Mouse (Mus musculus): ENCODE results near the gene Kirrel3. TPM values are rescaled to one million over a fixed set of nuclear protein-coding genes. Genes with fewer than 3 reads are reported as not detected.

Kirrel3 gene
- polyA plus RNA-seq, 1 experiment from 2014 or later: 0.60 TPM

DNA sequence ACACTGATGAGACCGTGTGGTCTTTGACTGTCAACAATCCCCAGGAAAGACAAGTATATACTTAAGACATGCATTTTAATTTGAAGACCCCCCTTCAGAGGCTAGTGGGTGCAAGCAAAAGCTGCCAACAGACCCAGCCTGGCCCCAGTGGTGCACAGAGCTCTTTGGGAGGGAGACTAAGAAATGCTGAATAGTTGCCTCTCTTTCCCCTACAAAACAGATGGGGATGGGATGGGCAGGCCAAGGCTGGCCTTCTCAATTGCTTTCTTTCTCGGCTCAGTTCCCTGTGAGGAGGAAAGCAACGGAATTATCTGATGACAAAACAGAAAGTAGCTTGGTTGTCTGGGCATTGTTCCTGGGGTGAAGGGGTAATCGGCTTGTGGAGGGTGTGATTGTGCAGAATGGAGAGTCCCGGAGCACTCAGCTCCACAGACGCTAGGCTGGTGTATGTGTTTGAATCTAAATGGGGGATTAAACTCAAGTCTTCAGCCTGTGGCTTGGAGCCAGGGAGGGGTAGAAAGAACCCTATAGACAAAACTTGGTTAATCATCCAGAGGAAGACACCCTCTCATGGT, 268.9 kb downstream of the Kirrel3 start:
- ATAC-seq: no peak
- no peak overlapping the region for H3K27ac ChIP-seq (ENCODE audit: low read depth, low read length)
- no peaks in the 10 kb centered on the region for H3K9me3 ChIP-seq (ENCODE audit: control insufficient read depth)
- no peak for TF ChIP-seq CTCF (IDR thresholded peaks at IDR 0.05; ENCODE audit: low read depth)
- H3K9ac ChIP-seq (ENCODE audit: low read depth, low read length): no peak overlapping the region
- H3K27me3 ChIP-seq (replicated peaks; ENCODE audit: control insufficient read depth, insufficient read depth, low read length): no peaks in the 10 kb centered on the region
- no peak overlapping the region for H3K4me3 ChIP-seq (ENCODE audit: low read depth, low read length)
- no peak overlapping the region for H3K4me2 ChIP-seq (replicated peaks; ENCODE audit: low read depth)
- no peaks in the 10 kb centered on the region for H3K36me3 ChIP-seq (ENCODE audit: control insufficient read depth, insufficient read depth)
- 75% methylated on average over 6 of the region's 6 CpGs for WGBS
- no peaks in the 10 kb centered on the region for H3K4me1 ChIP-seq (replicated peaks; ENCODE audit: control insufficient read depth, insufficient read depth, low read length)

DNA sequence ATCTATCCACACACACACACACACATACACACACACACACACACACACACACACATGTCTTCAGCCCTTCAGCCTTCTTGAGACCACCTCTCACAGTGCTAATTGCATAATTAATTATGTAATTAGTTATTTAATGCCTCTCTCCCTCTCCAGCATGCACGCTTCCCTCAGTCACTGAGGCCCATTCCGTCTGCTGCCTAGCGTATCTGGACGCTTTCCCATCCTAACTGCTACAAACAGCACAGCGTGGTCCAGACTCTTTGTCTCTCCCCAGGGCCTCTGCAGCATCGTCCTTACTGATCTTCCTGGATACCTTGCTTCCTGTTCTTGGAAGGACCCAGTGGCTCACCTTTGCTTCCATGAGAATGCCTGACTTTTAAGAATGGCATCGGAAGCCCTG, 270.4 kb downstream of the Kirrel3 start:
- no peaks in the 10 kb centered on the region for H3K9me3 ChIP-seq (ENCODE audit: control insufficient read depth)
- H3K36me3 ChIP-seq (ENCODE audit: control insufficient read depth, insufficient read depth): no peaks in the 10 kb centered on the region
- H3K4me3 ChIP-seq (ENCODE audit: low read depth, low read length): no peak overlapping the region
- H3K4me1 ChIP-seq (replicated peaks; ENCODE audit: control insufficient read depth, insufficient read depth, low read length): no peaks in the 10 kb centered on the region
- H3K4me2 ChIP-seq (replicated peaks; ENCODE audit: low read depth): no peak overlapping the region
- H3K27ac ChIP-seq (ENCODE audit: low read depth, low read length): no peak overlapping the region
- TF ChIP-seq CTCF (IDR thresholded peaks at IDR 0.05; ENCODE audit: low read depth): no peak
- 88% methylated on average over 7 of the region's 7 CpGs for WGBS
- no peaks in the 10 kb centered on the region for H3K27me3 ChIP-seq (replicated peaks; ENCODE audit: control insufficient read depth, insufficient read depth, low read length)
- ATAC-seq: no peak
- H3K9ac ChIP-seq (ENCODE audit: low read depth, low read length): no peak overlapping the region

GRCm38 (mm10) chr9:34758925-34759324, 273.2 kb downstream of the Kirrel3 start:
- TF ChIP-seq CTCF (IDR thresholded peaks at IDR 0.05; ENCODE audit: low read depth): no peak
- H3K27me3 ChIP-seq (replicated peaks; ENCODE audit: control insufficient read depth, insufficient read depth, low read length): no peaks in the 10 kb centered on the region
- no peak overlapping the region for H3K9ac ChIP-seq (ENCODE audit: low read depth, low read length)
- no peak overlapping the region for H3K27ac ChIP-seq (ENCODE audit: low read depth, low read length)
- H3K9me3 ChIP-seq (ENCODE audit: control insufficient read depth): no peaks in the 10 kb centered on the region
- H3K36me3 ChIP-seq (ENCODE audit: control insufficient read depth, insufficient read depth): no peaks in the 10 kb centered on the region
- no peak for ATAC-seq
- H3K4me2 ChIP-seq (replicated peaks; ENCODE audit: low read depth): no peak overlapping the region
- 51% methylated on average over 5 of the region's 5 CpGs for WGBS
- H3K4me3 ChIP-seq (ENCODE audit: low read depth, low read length): no peak overlapping the region
- no peaks in the 10 kb centered on the region for H3K4me1 ChIP-seq (replicated peaks; ENCODE audit: control insufficient read depth, insufficient read depth, low read length)

- no peak overlapping the region for H3K4me2 ChIP-seq (replicated peaks; ENCODE audit: low read depth)
- no peaks in the 10 kb centered on the region for H3K27me3 ChIP-seq (replicated peaks; ENCODE audit: control insufficient read depth, insufficient read depth, low read length)
- no peak overlapping the region for H3K9ac ChIP-seq (ENCODE audit: low read depth, low read length)
- no peak for ATAC-seq
- no peaks in the 10 kb centered on the region for H3K4me1 ChIP-seq (replicated peaks; ENCODE audit: control insufficient read depth, insufficient read depth, low read length)
- 73% methylated on average over 3 of the region's 3 CpGs for WGBS
- no peak for TF ChIP-seq CTCF (IDR thresholded peaks at IDR 0.05; ENCODE audit: low read depth)
- no peaks in the 10 kb centered on the region for H3K36me3 ChIP-seq (ENCODE audit: control insufficient read depth, insufficient read depth)
- H3K9me3 ChIP-seq (ENCODE audit: control insufficient read depth): no peaks in the 10 kb centered on the region
- no peak overlapping the region for H3K27ac ChIP-seq (ENCODE audit: low read depth, low read length)
- no peak overlapping the region for H3K4me3 ChIP-seq (ENCODE audit: low read depth, low read length)
Measured at GRCm38 (mm10) chr9:34760521-34760920, 274.8 kb downstream of the Kirrel3 start.

DNA sequence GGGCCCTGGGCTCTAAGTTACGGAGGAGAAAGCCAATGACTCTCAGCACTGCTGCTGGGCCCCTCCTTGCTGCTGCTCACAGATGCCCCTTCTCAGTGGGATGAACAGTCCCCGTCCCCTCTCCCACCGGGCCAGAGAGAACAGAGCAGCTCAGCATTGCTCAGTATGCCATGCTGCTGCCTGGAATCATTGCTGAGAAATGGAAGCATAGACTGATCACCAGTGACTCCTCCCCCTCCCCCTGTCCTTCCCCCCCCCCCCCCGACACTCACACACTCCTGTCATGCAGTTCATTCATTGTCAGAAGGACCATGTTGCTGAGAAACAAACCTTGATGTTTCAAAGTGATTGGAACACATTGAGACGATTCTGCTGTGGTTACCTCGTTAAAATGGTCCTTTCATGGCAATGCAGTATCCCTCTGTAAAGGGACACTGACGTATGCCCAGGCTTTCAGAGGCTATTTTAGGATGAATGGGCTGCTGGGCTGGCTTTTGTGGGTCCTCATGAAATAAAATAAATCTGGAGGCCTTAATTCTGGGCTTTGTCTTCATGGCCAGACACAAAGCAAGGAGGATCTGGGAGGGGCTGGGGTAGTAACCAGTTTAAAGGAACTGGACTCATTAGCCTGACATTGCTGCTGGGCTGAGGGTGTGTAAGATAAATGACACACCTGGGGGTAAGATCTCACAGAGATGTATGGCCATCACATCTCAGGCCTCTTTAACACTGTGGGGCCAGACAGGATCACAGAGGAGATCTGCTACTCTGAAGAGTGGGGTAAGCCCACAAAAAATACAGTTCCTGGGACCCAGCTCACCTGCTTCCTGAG, 281.3 kb downstream of the Kirrel3 start:
- H3K4me2 ChIP-seq (replicated peaks; ENCODE audit: low read depth): no peak overlapping the region
- H3K9me3 ChIP-seq (ENCODE audit: control insufficient read depth): no peaks in the 10 kb centered on the region
- WGBS: 69% methylated on average over 6 of the region's 7 CpGs
- ATAC-seq: no peak
- no peak overlapping the region for H3K4me3 ChIP-seq (ENCODE audit: low read depth, low read length)
- no peak for TF ChIP-seq CTCF (IDR thresholded peaks at IDR 0.05; ENCODE audit: low read depth)
- no peaks in the 10 kb centered on the region for H3K4me1 ChIP-seq (replicated peaks; ENCODE audit: control insufficient read depth, insufficient read depth, low read length)
- no peak overlapping the region for H3K9ac ChIP-seq (ENCODE audit: low read depth, low read length)
- H3K27me3 ChIP-seq (replicated peaks; ENCODE audit: control insufficient read depth, insufficient read depth, low read length): no peaks in the 10 kb centered on the region
- H3K27ac ChIP-seq (ENCODE audit: low read depth, low read length): no peak overlapping the region
- H3K36me3 ChIP-seq (ENCODE audit: control insufficient read depth, insufficient read depth): no peaks in the 10 kb centered on the region

- H3K27ac ChIP-seq (ENCODE audit: low read depth, low read length): no peak overlapping the region
- WGBS: 94% methylated on average over 2 of the region's 2 CpGs
- no peak overlapping the region for H3K4me2 ChIP-seq (replicated peaks; ENCODE audit: low read depth)
- no peak overlapping the region for H3K9ac ChIP-seq (ENCODE audit: low read depth, low read length)
- no peaks in the 10 kb centered on the region for H3K4me1 ChIP-seq (replicated peaks; ENCODE audit: control insufficient read depth, insufficient read depth, low read length)
- no peak for ATAC-seq
- H3K27me3 ChIP-seq (replicated peaks; ENCODE audit: control insufficient read depth, insufficient read depth, low read length): no peaks in the 10 kb centered on the region
- no peak overlapping the region for H3K4me3 ChIP-seq (ENCODE audit: low read depth, low read length)
- no peaks in the 10 kb centered on the region for H3K36me3 ChIP-seq (ENCODE audit: control insufficient read depth, insufficient read depth)
- TF ChIP-seq CTCF (IDR thresholded peaks at IDR 0.05; ENCODE audit: low read depth): no peak
- no peaks in the 10 kb centered on the region for H3K9me3 ChIP-seq (ENCODE audit: control insufficient read depth)
Measured at GRCm38 (mm10) chr9:34768961-34769360, 283.3 kb downstream of the Kirrel3 start.
